Mouse (Mus musculus) thymus, adult 2 months (tissue): ENCODE data around the gene Shisa8.

Source experiments
- CTCF ChIP-seq: fragments of 200-500 bp; IDR thresholded peaks from 2 replicates; pipeline ENCODE4 v1.5.1; 2012; ENCODE audit warnings: mild to moderate bottlenecking, control low read depth, low read length, moderate library complexity, borderline replicate concordance; ENCODE audit not compliant: control insufficient read depth, poor library complexity, insufficient read depth; ENCODE audit errors: extremely low read depth
- POLR2A ChIP-seq: fragments of 200-500 bp; IDR thresholded peaks from 2 replicates; pipeline ENCODE4 v1.6.1; 2012; ENCODE audit warnings: mild to moderate bottlenecking, low read length, control low read depth, moderate library complexity; ENCODE audit not compliant: control insufficient read depth, poor library complexity, insufficient read depth; ENCODE audit errors: extremely low read depth

DNA sequence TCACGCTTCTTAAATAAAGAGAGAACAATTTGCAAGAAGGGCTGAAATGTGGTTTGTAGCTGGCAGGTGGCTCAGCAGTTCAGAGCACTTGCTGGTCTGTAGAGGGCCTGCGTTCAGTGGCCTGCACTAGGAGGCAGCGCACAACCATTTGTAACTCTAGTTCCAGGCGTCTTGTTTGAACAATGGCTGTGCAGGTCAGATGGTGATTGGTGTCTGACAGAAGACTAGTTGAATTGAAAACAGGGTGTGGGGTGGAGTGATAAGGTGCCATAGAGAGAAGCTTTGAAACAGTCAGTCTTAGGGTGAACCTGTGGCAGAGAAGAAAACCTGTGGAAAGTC, 48.6 kb downstream of the Shisa8 start:
- TF ChIP-seq CTCF: no peak
- no peak for TF ChIP-seq POLR2A
